In genomic region chr5:110285770-110286445, GRCm38 (mm10) we compare ENCODE assay signal across 8 mouse cellular contexts. TPM values are rescaled to one million over a fixed set of nuclear protein-coding genes. Genes with fewer than 3 reads are reported as not detected.
A peak's percentile ranks its signal among the peaks of the same experiment; 100 is the strongest.
DNase-seq lines count a peak whose midpoint lies in the region; ATAC-seq lines count a peak whose summit lies in the region.

Gene Pxmp2 (minus strand): TSS chr5:110286186.
Gene Pole (plus strand): TSS chr5:110286306.

- DNase-seq in adrenal gland, adult 8-10 months: peak; percentile 85
- peak; percentile 91 for DNase-seq in embryo, embryonic 11.5 days (ENCODE audit: low read depth, low spot score)
- DNase-seq in gastrocnemius, postnatal 36 days: peak; percentile 84 to 89
- peak; percentile 84 to 85 for DNase-seq in left cerebral cortex, postnatal 25 days (ENCODE audit: low spot score in 2 of 2)
- peak; percentile 95 for DNase-seq in mesoderm, embryonic 11.5 days (ENCODE audit: low read depth, low spot score)
- peak; percentile 83 for DNase-seq in right cerebral cortex, postnatal 25 days
- peak; percentile 84 to 91 for DNase-seq in urinary bladder, postnatal 36 days (ENCODE audit: low spot score in 2 of 2)

- H3K9me3 ChIP-seq in intestine, embryonic 15.5 days: no peaks in the 10 kb centered on the region

- H3K4me1 ChIP-seq in intestine, embryonic 15.5 days (replicated peaks): peaks cover 9% of the 10 kb centered on the region

- H3K27ac ChIP-seq in intestine, embryonic 15.5 days: peak within 1 kb of the TSS; percentile 73

- H3K36me3 ChIP-seq in intestine, embryonic 15.5 days: peaks cover 5% of the 10 kb centered on the region

- peak within 1 kb of the TSS; percentile 98 for H3K4me2 ChIP-seq in intestine, embryonic 15.5 days (replicated peaks)

- intact Hi-C loops in gastrocnemius, postnatal 36 days (cut with DNase I): no loop called here
- intact Hi-C loops in left cerebral cortex, postnatal 25 days (cut with DNase I): no loop called here

- peak within 1 kb of the TSS; percentile 84 for H3K4me3 ChIP-seq in intestine, embryonic 15.5 days (replicated peaks)

- H3K9ac ChIP-seq in intestine, embryonic 15.5 days: peak within 1 kb of the TSS; percentile 81

- peak; percentile 98 for ATAC-seq in intestine, embryonic 15.5 days

- whole genome bisulfite sequencing in intestine, embryonic 15.5 days: under 1% methylated on average over 59 of the region's 64 CpGs

- H3K27me3 ChIP-seq in intestine, embryonic 15.5 days (replicated peaks): no peaks in the 10 kb centered on the region

RNA-seq across cellular contexts. Expression of gene Pxmp2, which starts in this region (rescaled TPM):
- total RNA-seq in adrenal gland, adult 8-10 months (2022): 10 to 100 TPM in 1 of 4 experiments, 1 to 10 TPM in 3; 6.2 to 15.7 (median 9.6) TPM
- total RNA-seq in gastrocnemius, postnatal 36 days (2021): 10 to 100 TPM; 31.8 to 48.6 TPM
- 9.8 and 10.9 TPM in 2 replicates for polyA plus RNA-seq in intestine, embryonic 15.5 days (2015; fragmentation: Nextera tagmentation; extraction: Ambion mirVana)
- total RNA-seq in left cerebral cortex, postnatal 25 days (2021): 1 to 10 TPM; 8.0 to 8.1 TPM

RNA-seq across cellular contexts. Expression of gene Pole, which starts in this region (rescaled TPM):
- total RNA-seq in adrenal gland, adult 8-10 months (2022): 1 to 10 TPM; 2.8 to 3.6 (median 3.1) TPM
- total RNA-seq in gastrocnemius, postnatal 36 days (2021): 1 to 10 TPM in 1 of 2 experiments, under 1 TPM in 1; 0.84 to 2.7 TPM
- 20.4 and 22.0 TPM in 2 replicates for polyA plus RNA-seq in intestine, embryonic 15.5 days (2015; fragmentation: Nextera tagmentation; extraction: Ambion mirVana)
- 1 to 10 TPM; 1.3 TPM for total RNA-seq in left cerebral cortex, postnatal 25 days (2021)

Comparison
In these comparisons a context has a peak if more than half of its experiments do, and no peak if none do; other contexts are left out.
1. Peak in every context shown above with its lines: DNase-seq, ATAC-seq, H3K4me3 ChIP-seq and H3K27ac ChIP-seq.